16 mouse cellular contexts compared by ENCODE assay signal in genomic region chr9:15004298-15004685, GRCm38 (mm10). TPM values are rescaled to one million over a fixed set of nuclear protein-coding genes. Genes with fewer than 3 reads are reported as not detected.
DNase-seq lines count a peak whose midpoint lies in the region; ATAC-seq and TF ChIP-seq lines count a peak whose summit lies in the region.
"Had no signal": no experiment of that assay in that cellular context is flagged by ENCODE, and none has a peak within 500 bp of the region (broad histone marks: within the 10 kb centered on the region; RNA-seq: fewer than 3 reads in every experiment).

No protein-coding gene starts in this region.

- H3K4me2 ChIP-seq in forebrain, embryonic 11.5 days (ENCODE audit: low read depth, low read length, severe bottlenecking), result no peak overlapping the region
- H3K4me2 ChIP-seq in forebrain, postnatal 0 days (ENCODE audit: low read depth), result no peak overlapping the region
- no peak overlapping the region for H3K4me2 ChIP-seq in midbrain, postnatal 0 days (ENCODE audit: low read depth, low read length, poor library complexity, severe bottlenecking)
- H3K4me2 ChIP-seq in limb, embryonic 13.5 days (replicated peaks), result no peak overlapping the region

- no peak for DNase-seq in forebrain, embryonic 11.5 days (ENCODE audit: low spot score)
- DNase-seq in forebrain, postnatal 0 days, result no peak
- no peak for DNase-seq in midbrain, embryonic 10.5 days (ENCODE audit: low spot score)
- no peak for DNase-seq in midbrain, postnatal 0 days (ENCODE audit: low spot score)
- no peak for DNase-seq in embryonic facial prominence, embryonic 10.5 days (ENCODE audit: low spot score)
- DNase-seq in left cerebral cortex, postnatal 25 days (ENCODE audit: low spot score in 2 of 2), result no peak
- DNase-seq: heart, adult 2 months; heart, postnatal 4 days; kidney, adult 18-20 months; kidney, postnatal 4 days; liver, postnatal 0 days; spleen, adult 18-20 months had no signal

- H3K27ac ChIP-seq in forebrain, embryonic 11.5 days (ENCODE audit: low read depth, low read length), result no peak overlapping the region
- no peak overlapping the region for H3K27ac ChIP-seq in forebrain, postnatal 0 days (ENCODE audit: low read depth, low read length)
- H3K27ac ChIP-seq in midbrain, embryonic 10.5 days (replicated peaks), result peak overlapping the region; percentile 19; the same call in 1 of the 2 replicates
- H3K27ac ChIP-seq in midbrain, postnatal 0 days (ENCODE audit: low read depth, low read length), result no peak overlapping the region
- H3K27ac ChIP-seq in embryonic facial prominence, embryonic 10.5 days (replicated peaks), result peak overlapping the region; percentile 61
- H3K27ac ChIP-seq in limb, embryonic 13.5 days, result no peak overlapping the region
- H3K27ac ChIP-seq: heart, adult 2 months; stomach, postnatal 0 days had no signal

- 0 out of 2 replicates have a peak, but pooled peaks have one; percentile 12 for ATAC-seq in forebrain, embryonic 11.5 days (replicated peaks; ENCODE audit: low FRiP score)
- no peak for ATAC-seq in forebrain, postnatal 0 days
- ATAC-seq in midbrain, postnatal 0 days (ENCODE audit: low FRiP score), result no peak
- 0 out of 2 replicates have a peak, but pooled peaks have one; percentile 34 for ATAC-seq in limb, embryonic 13.5 days (ENCODE audit: low FRiP score, low read depth)
- no peak for ATAC-seq in erythroblast, adult 5-6 weeks (replicated peaks; ENCODE audit: low FRiP score, poor library complexity, severe bottlenecking)
- ATAC-seq: liver, postnatal 0 days had no signal

- 76% methylated on average over 9 of the region's 9 CpGs for WGBS in forebrain, embryonic 11.5 days
- 85% methylated on average over 9 of the region's 9 CpGs for WGBS in forebrain, postnatal 0 days
- WGBS in midbrain, embryonic 10.5 days, result 56% methylated on average over 9 of the region's 9 CpGs
- WGBS in midbrain, postnatal 0 days, result 82% methylated on average over 9 of the region's 9 CpGs
- WGBS in embryonic facial prominence, embryonic 10.5 days, result 36% methylated on average over 9 of the region's 9 CpGs
- WGBS in limb, embryonic 13.5 days, result 45% methylated on average over 9 of the region's 9 CpGs

- intact Hi-C loops in left cerebral cortex, postnatal 25 days (cut with DNase I), result no loop called here

- no peak overlapping the region for H3K9ac ChIP-seq in forebrain, embryonic 11.5 days (ENCODE audit: low read length)
- no peak overlapping the region for H3K9ac ChIP-seq in forebrain, postnatal 0 days
- no peak overlapping the region for H3K9ac ChIP-seq in midbrain, postnatal 0 days (replicated peaks; ENCODE audit: low read length, poor library complexity, severe bottlenecking)
- H3K9ac ChIP-seq in limb, embryonic 13.5 days, result no peak overlapping the region
- H3K9ac ChIP-seq: liver, postnatal 0 days had no signal

- H3K4me1 ChIP-seq in forebrain, embryonic 11.5 days (replicated peaks; ENCODE audit: control insufficient read depth, insufficient read depth, low read length), result peaks cover 8% of the 10 kb centered on the region; the same call in 1 of the 2 replicates
- 0 out of 2 replicates have a peak, but pooled peaks cover 4% of the 10 kb centered on the region for H3K4me1 ChIP-seq in forebrain, postnatal 0 days (ENCODE audit: insufficient read depth)
- peaks cover 26% of the 10 kb centered on the region for H3K4me1 ChIP-seq in midbrain, embryonic 10.5 days
- no peaks in the 10 kb centered on the region for H3K4me1 ChIP-seq in midbrain, postnatal 0 days (ENCODE audit: insufficient read depth, low read length)
- H3K4me1 ChIP-seq in embryonic facial prominence, embryonic 10.5 days, result peaks cover 23% of the 10 kb centered on the region
- H3K4me1 ChIP-seq in limb, embryonic 13.5 days, result peaks cover 17% of the 10 kb centered on the region

- H3K36me3 ChIP-seq in forebrain, embryonic 11.5 days (ENCODE audit: control insufficient read depth, insufficient read depth, low read length), result peaks cover 2% of the 10 kb centered on the region; the same call in 1 of the 2 replicates
- peaks cover 54% of the 10 kb centered on the region for H3K36me3 ChIP-seq in forebrain, postnatal 0 days (ENCODE audit: insufficient read depth)
- H3K36me3 ChIP-seq in midbrain, embryonic 10.5 days, result peaks cover 72% of the 10 kb centered on the region
- peaks cover 32% of the 10 kb centered on the region for H3K36me3 ChIP-seq in midbrain, postnatal 0 days (ENCODE audit: insufficient read depth, low read length)
- H3K36me3 ChIP-seq in embryonic facial prominence, embryonic 10.5 days (replicated peaks), result peaks cover 65% of the 10 kb centered on the region
- H3K36me3 ChIP-seq in limb, embryonic 13.5 days, result peaks cover 42% of the 10 kb centered on the region
- H3K36me3 ChIP-seq: G1E had no signal

- H3K27me3 ChIP-seq in forebrain, embryonic 11.5 days (ENCODE audit: control insufficient read depth, insufficient read depth, low read length), result no peaks in the 10 kb centered on the region
- H3K27me3 ChIP-seq in forebrain, postnatal 0 days (ENCODE audit: insufficient read depth, low read length), result no peaks in the 10 kb centered on the region
- no peaks in the 10 kb centered on the region for H3K27me3 ChIP-seq in midbrain, embryonic 10.5 days (ENCODE audit: low read depth, poor library complexity, severe bottlenecking)
- H3K27me3 ChIP-seq in midbrain, postnatal 0 days (ENCODE audit: insufficient read depth, low read length), result no peaks in the 10 kb centered on the region
- H3K27me3 ChIP-seq in embryonic facial prominence, embryonic 10.5 days (replicated peaks; ENCODE audit: low read depth, poor library complexity, severe bottlenecking), result no peaks in the 10 kb centered on the region
- no peaks in the 10 kb centered on the region for H3K27me3 ChIP-seq in limb, embryonic 13.5 days

- H3K9me3 ChIP-seq in forebrain, embryonic 11.5 days (ENCODE audit: control insufficient read depth, low read length), result no peaks in the 10 kb centered on the region
- no peaks in the 10 kb centered on the region for H3K9me3 ChIP-seq in forebrain, postnatal 0 days (ENCODE audit: low read length)
- H3K9me3 ChIP-seq in midbrain, embryonic 10.5 days (replicated peaks), result no peaks in the 10 kb centered on the region
- no peaks in the 10 kb centered on the region for H3K9me3 ChIP-seq in midbrain, postnatal 0 days (ENCODE audit: low read length)
- H3K9me3 ChIP-seq in embryonic facial prominence, embryonic 10.5 days, result no peaks in the 10 kb centered on the region
- H3K9me3 ChIP-seq in limb, embryonic 13.5 days, result no peaks in the 10 kb centered on the region
- H3K9me3 ChIP-seq: G1E had no signal

- no peak for TF ChIP-seq CTCF in forebrain, postnatal 0 days (IDR thresholded peaks at IDR 0.05; ENCODE audit: low read depth)
- no peak for TF ChIP-seq CTCF in midbrain, postnatal 0 days (IDR thresholded peaks at IDR 0.05)

- H3K4me3 ChIP-seq in forebrain, embryonic 11.5 days (ENCODE audit: low read depth, low read length), result no peak overlapping the region
- no peak overlapping the region for H3K4me3 ChIP-seq in forebrain, postnatal 0 days (ENCODE audit: low read depth, low read length)
- H3K4me3 ChIP-seq in midbrain, embryonic 10.5 days, result no peak overlapping the region
- H3K4me3 ChIP-seq in midbrain, postnatal 0 days (ENCODE audit: low read depth, low read length), result no peak overlapping the region
- H3K4me3 ChIP-seq in embryonic facial prominence, embryonic 10.5 days, result no peak overlapping the region
- H3K4me3 ChIP-seq in limb, embryonic 13.5 days, result no peak overlapping the region
- H3K4me3 ChIP-seq: heart, adult 2 months had no signal

RNA-seq across cellular contexts. Expression of gene Panx1, which starts 41.0 kb away (rescaled TPM):
- 103 and 115 TPM in 2 replicates for polyA plus RNA-seq in forebrain, embryonic 11.5 days (2014; fragmentation: Nextera tagmentation; extraction: Ambion mirVana)
- total RNA-seq in forebrain, postnatal 0 days (2014; rRNA removed), result 112 and 125 TPM in 2 replicates
- 135 and 168 TPM in 2 replicates for polyA plus RNA-seq in forebrain, postnatal 0 days (2015; fragmentation: Nextera tagmentation; extraction: Ambion mirVana)
- polyA plus RNA-seq in midbrain, embryonic 10.5 days (2016; fragmentation: Nextera tagmentation; extraction: Ambion mirVana), result 77.7 and 85.5 TPM in 2 replicates
- total RNA-seq in midbrain, postnatal 0 days (2014; rRNA removed), result 136 and 143 TPM in 2 replicates
- polyA plus RNA-seq in midbrain, postnatal 0 days (2015; fragmentation: Nextera tagmentation; extraction: Ambion mirVana), result 154 and 157 TPM in 2 replicates
- polyA plus RNA-seq in embryonic facial prominence, embryonic 10.5 days (2016; fragmentation: Nextera tagmentation; extraction: Ambion mirVana), result 68.7 and 70.9 TPM in 2 replicates
- 46.2 and 49.8 TPM in 2 replicates for polyA plus RNA-seq in limb, embryonic 13.5 days (2015; fragmentation: Nextera tagmentation; extraction: Ambion mirVana)
- 10 to 100 TPM; 37.7 to 38.8 TPM for total RNA-seq in left cerebral cortex, postnatal 25 days (2021)
- 0.42 and 0.77 TPM in 2 replicates for total RNA-seq in erythroblast, adult 5-6 weeks (2015; ENCODE audit: low replicate concordance)
- 0.42 and 1.3 TPM in 2 replicates for total RNA-seq in erythroblast, adult 5-6 weeks (2017; ENCODE audit: low replicate concordance)
- polyA plus RNA-seq: G1E had no signal

Comparison
In these comparisons a context has a peak if more than half of its experiments do, and no peak if none do; other contexts are left out.
1. ATAC-seq: peak in forebrain, embryonic 11.5 days (single experiment) and limb, embryonic 13.5 days (single experiment); none in forebrain, postnatal 0 days (single experiment), midbrain, postnatal 0 days (single experiment) and erythroblast, adult 5-6 weeks (single experiment).
2. H3K27ac ChIP-seq: peak in midbrain, embryonic 10.5 days (single experiment) and embryonic facial prominence, embryonic 10.5 days (single experiment); none in forebrain, embryonic 11.5 days (single experiment), forebrain, postnatal 0 days (single experiment), midbrain, postnatal 0 days (single experiment) and limb, embryonic 13.5 days (single experiment).